Mouse (Mus musculus) midbrain, postnatal 0 days (tissue): Measurements from ENCODE around the gene Sdccag8. TPM values are rescaled to one million over a fixed set of nuclear protein-coding genes. Genes with fewer than 3 reads are reported as not detected.

Experiments used
- ATAC-seq: fragments of 200-750 bp; cut with Nextera tagmentation; 2 replicates; pipeline ENCODE4 v1.8.0; 2017; ENCODE audit warnings: moderate number of reproducible peaks, mild to moderate bottlenecking, moderate TSS enrichment, moderate library complexity; ENCODE audit not compliant: low FRiP score
- DNase-seq: peaks from one replicate; pipeline ENCODE4 v3.0.0-alpha.2; 2015; ENCODE audit warnings: low spot score
- H3K27ac ChIP-seq: fragments of 300-500 bp; sonication (generic); 2 replicates; pipeline ENCODE4 v1.5.1; 2014; ENCODE audit warnings: low read depth, mild to moderate bottlenecking, low read length, mixed read lengths
- H3K27me3 ChIP-seq: fragments of 300-500 bp; sonication (generic); 2 replicates; pipeline ENCODE4 v1.6.1; 2014; ENCODE audit warnings: low read length, control low read depth, mixed read lengths; ENCODE audit not compliant: insufficient read depth
- H3K36me3 ChIP-seq: fragments of 300-500 bp; sonication (generic); 2 replicates; pipeline ENCODE4 v1.6.1; 2014; ENCODE audit warnings: low read length, control low read depth, mixed read lengths; ENCODE audit not compliant: insufficient read depth
- H3K4me1 ChIP-seq: fragments of 300-500 bp; sonication (generic); 2 replicates; pipeline ENCODE4 v1.6.1; 2014; ENCODE audit warnings: mild to moderate bottlenecking, control low read depth, antibody characterized with exemption, low read length, mixed read lengths; ENCODE audit not compliant: insufficient read depth
- H3K4me2 ChIP-seq: fragments of 300-500 bp; sonication (generic); 2 replicates; pipeline ENCODE4 v1.6.1; 2014; ENCODE audit warnings: low read depth, mild to moderate bottlenecking, low read length, mixed read lengths; ENCODE audit not compliant: poor library complexity, severe bottlenecking
- H3K4me3 ChIP-seq: fragments of 300-500 bp; sonication (generic); 2 replicates; pipeline ENCODE4 v1.5.1; 2014; ENCODE audit warnings: low read depth, mild to moderate bottlenecking, low read length, moderate library complexity
- H3K9ac ChIP-seq: fragments of 300-500 bp; sonication (generic); replicated peaks from 2 replicates; pipeline ENCODE4 v1.6.1; 2014; ENCODE audit warnings: mild to moderate bottlenecking, low read length, moderate library complexity, mixed read lengths; ENCODE audit not compliant: poor library complexity, severe bottlenecking
- H3K9me3 ChIP-seq: fragments of 300-500 bp; sonication (generic); 2 replicates; pipeline ENCODE4 v1.6.1; 2016; ENCODE audit warnings: low read length, control low read depth
- CTCF ChIP-seq: IDR thresholded peaks from 2 replicates; pipeline ENCODE4 v1.5.1; 2016; ENCODE audit warnings: antibody characterized with exemption, mild to moderate bottlenecking
- WGBS: fragments of 180-500 bp; shearing (Covaris S2); extraction: QIAGEN DNeasy Blood & Tissue Kit; methylation state at CpG from one replicate; pipeline ENCODE4 v1.1.7; 2014; 5-methylcytosine and 5-hydroxymethylcytosine counted together
- polyA plus RNA-seq: library from polyadenylated mRNA; unstranded; fragments of >200 nt; fragmentation: Nextera tagmentation; extraction: Ambion mirVana; gene quantifications from 2 replicates; pipeline ENCODE4 v1.2.1, GENCODE M21; 2015
- total RNA-seq: library from RNA; depleted of rRNA; stranded (reverse); fragments of >200 nt; gene quantifications from 2 replicates; pipeline ENCODE4 v1.2.3, GENCODE M21; 2014

Gene Sdccag8
- total and polyA plus RNA-seq, 2 experiments from 2014 or later = 6.1 to 26.8 TPM

GRCm38 (mm10) chr1:176810161-176810560 lies 4.3 kb upstream of the Sdccag8 start:
- Histone ChIP-seq H3K4me3 (no peak overlapping the region), H3K27ac (no peak overlapping the region), H3K36me3 (no peaks in the 10 kb centered on the region), H3K9ac (no peak overlapping the region), H3K4me1 (peaks cover 9% of the 10 kb centered on the region; the same call in 1 of the 2 replicates), H3K4me2 (no peak overlapping the region), H3K27me3 (no peaks in the 10 kb centered on the region), H3K9me3 (no peaks in the 10 kb centered on the region)
- ATAC-seq (no peak), DNase-seq (no peak)
- TF ChIP-seq CTCF = no peak

GRCm38 (mm10) chr1:176811892-176812291 lies 2.6 kb upstream of the Sdccag8 start:
- peak overlapping the region; percentile 78 for H3K4me3 ChIP-seq
- H3K4me1 ChIP-seq = peaks cover 9% of the 10 kb centered on the region; the same call in 1 of the 2 replicates
- H3K27me3 ChIP-seq = no peaks in the 10 kb centered on the region
- H3K36me3 ChIP-seq = no peaks in the 10 kb centered on the region
- no peak for ATAC-seq
- TF ChIP-seq CTCF = no peak
- peak overlapping the region; percentile 70 for H3K4me2 ChIP-seq
- WGBS = 77% methylated on average over 3 of the region's 3 CpGs
- H3K27ac ChIP-seq = 0 out of 2 replicates have a peak overlapping the region, but pooled peaks have one; percentile 99
- peak overlapping the region; percentile 98; the same call in 1 of the 2 replicates for H3K9ac ChIP-seq
- no peaks in the 10 kb centered on the region for H3K9me3 ChIP-seq
- DNase-seq = no peak

GRCm38 (mm10) chr1:176812491-176813291 lies 1.8 kb upstream of the Sdccag8 start:
- H3K27me3 ChIP-seq = no peaks in the 10 kb centered on the region
- H3K4me3 ChIP-seq = peak overlapping the region; percentile 78
- 9% methylated on average over 11 of the region's 11 CpGs for WGBS
- no peaks in the 10 kb centered on the region for H3K36me3 ChIP-seq
- H3K4me1 ChIP-seq = peaks cover 9% of the 10 kb centered on the region; the same call in 1 of the 2 replicates
- H3K9ac ChIP-seq = peak overlapping the region; percentile 98
- peak overlapping the region; percentile 70 for H3K4me2 ChIP-seq
- no peak for TF ChIP-seq CTCF
- H3K27ac ChIP-seq = peak overlapping the region; percentile 99
- no peak for ATAC-seq
- H3K9me3 ChIP-seq = no peaks in the 10 kb centered on the region
- peak; percentile 21 for DNase-seq

- no peak for TF ChIP-seq CTCF
- under 1% methylated on average over 50 of the region's 75 CpGs for WGBS
- ATAC-seq (peak; percentile 59), DNase-seq (peak; percentile 77)
- Histone ChIP-seq H3K4me2 (peak overlapping the region; percentile 70), H3K4me1 (peaks cover 9% of the 10 kb centered on the region; the same call in 1 of the 2 replicates), H3K27me3 (no peaks in the 10 kb centered on the region), H3K27ac (peak overlapping the region; percentile 99), H3K9me3 (no peaks in the 10 kb centered on the region), H3K4me3 (peak overlapping the region; percentile 78), H3K36me3 (no peaks in the 10 kb centered on the region), H3K9ac (peak overlapping the region; percentile 98)
These were observed 996 bp upstream of the Sdccag8 start for GRCm38 (mm10) chr1:176813292-176814035.

- H3K27ac ChIP-seq = peak within 1 kb of the TSS; percentile 99
- under 1% methylated on average over 26 of the region's 28 CpGs for WGBS
These were observed 432 bp upstream of the Sdccag8 start, which contains the start of gene Cep170 for GRCm38 (mm10) chr1:176814036-176814420. Gene Cep170 (minus strand): TSS chr1:176814067.

More at GRCm38 (mm10) chr1:176814036-176814420, 432 bp upstream of the Sdccag8 start, which contains the start of gene Cep170:
- TF ChIP-seq CTCF = no peak
- Histone ChIP-seq H3K9me3 (no peaks in the 10 kb centered on the region), H3K9ac (peak within 1 kb of the TSS; percentile 98), H3K36me3 (no peaks in the 10 kb centered on the region), H3K4me1 (peaks cover 7% of the 10 kb centered on the region; the same call in 1 of the 2 replicates), H3K4me2 (peak within 1 kb of the TSS; percentile 70), H3K27me3 (no peaks in the 10 kb centered on the region), H3K4me3 (peak within 1 kb of the TSS; percentile 78)
- peak; percentile 99 for DNase-seq
- ATAC-seq = peak; percentile 97
